Comparison of ENCODE assay signal across 16 mouse cellular contexts in the genomic region with DNA sequence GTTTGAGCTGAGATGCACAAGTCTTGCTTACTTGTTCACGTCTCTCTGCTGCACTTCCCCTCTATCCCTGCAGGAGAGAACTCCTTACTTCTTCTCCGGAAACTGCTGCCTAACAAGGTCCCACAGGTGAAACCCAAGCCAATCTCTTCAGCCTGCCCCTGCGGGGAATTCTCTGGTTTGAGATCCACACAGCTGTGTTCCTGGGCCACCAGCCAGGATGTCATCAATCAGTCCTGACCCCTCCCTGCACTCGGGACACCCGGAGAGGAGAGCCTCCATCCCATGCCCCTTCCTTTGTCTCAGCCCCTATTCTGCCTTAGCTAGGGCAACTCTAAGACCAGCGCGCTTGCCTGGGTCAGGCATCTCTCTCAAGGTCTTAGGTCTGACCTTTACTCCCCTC. TPM values are rescaled to one million over a fixed set of nuclear protein-coding genes. Genes with fewer than 3 reads are reported as not detected.
A peak's percentile ranks its signal among the peaks of the same experiment; 100 is the strongest.
DNase-seq lines count a peak whose midpoint lies in the region; ATAC-seq and TF ChIP-seq lines count a peak whose summit lies in the region.
"Had no signal": no experiment of that assay in that cellular context is flagged by ENCODE, and none has a peak within 500 bp of the region (broad histone marks: within the 10 kb centered on the region; RNA-seq: fewer than 3 reads in every experiment).

No protein-coding gene starts in this region.

- ATAC-seq in lung, embryonic 14.5 days (ENCODE audit: insufficient read depth), result peak; percentile 68; the same call in 1 of the 2 replicates
- peak; percentile 71 for ATAC-seq in embryonic facial prominence, embryonic 14.5 days (ENCODE audit: low read depth)
- peak; percentile 33; the same call in 1 of the 2 replicates for ATAC-seq in neural tube, embryonic 14.5 days (ENCODE audit: low read depth)
- ATAC-seq: intestine, postnatal 0 days had no signal

- H3K36me3 ChIP-seq in lung, embryonic 14.5 days (ENCODE audit: insufficient read depth), result no peaks in the 10 kb centered on the region
- no peaks in the 10 kb centered on the region for H3K36me3 ChIP-seq in embryonic facial prominence, embryonic 14.5 days (ENCODE audit: control insufficient read depth, insufficient read depth, low read length)
- H3K36me3 ChIP-seq in neural tube, embryonic 14.5 days (ENCODE audit: control insufficient read depth, insufficient read depth, low read length), result no peaks in the 10 kb centered on the region
- H3K36me3 ChIP-seq: heart, embryonic 15.5 days had no signal

- H3K4me3 ChIP-seq in lung, embryonic 14.5 days (ENCODE audit: low read depth, low read length), result no peak overlapping the region
- no peak overlapping the region for H3K4me3 ChIP-seq in lung, adult 2 months (replicated peaks; ENCODE audit: extremely low read depth, low read depth, low read length)
- H3K4me3 ChIP-seq in embryonic facial prominence, embryonic 14.5 days (ENCODE audit: low read depth, low read length), result no peak overlapping the region
- no peak overlapping the region for H3K4me3 ChIP-seq in neural tube, embryonic 14.5 days (ENCODE audit: low read depth, low read length)
- H3K4me3 ChIP-seq: heart, embryonic 15.5 days; left cerebral cortex, adult 2 months had no signal

- H3K9ac ChIP-seq in lung, embryonic 14.5 days, result no peak overlapping the region
- H3K9ac ChIP-seq in embryonic facial prominence, embryonic 14.5 days (ENCODE audit: low read depth, low read length), result no peak overlapping the region
- H3K9ac ChIP-seq in neural tube, embryonic 14.5 days (replicated peaks; ENCODE audit: low read depth, low read length), result no peak overlapping the region
- H3K9ac ChIP-seq: heart, embryonic 15.5 days had no signal

- WGBS in lung, embryonic 14.5 days, result 11% methylated on average over 7 of the region's 7 CpGs
- WGBS in lung, adult 2 months, result 14% methylated on average over 7 of the region's 7 CpGs
- 8% methylated on average over 7 of the region's 7 CpGs for WGBS in embryonic facial prominence, embryonic 14.5 days
- 4% methylated on average over 7 of the region's 7 CpGs for WGBS in neural tube, embryonic 14.5 days

- H3K9me3 ChIP-seq in lung, embryonic 14.5 days (ENCODE audit: low read depth, low read length), result no peaks in the 10 kb centered on the region
- no peaks in the 10 kb centered on the region for H3K9me3 ChIP-seq in embryonic facial prominence, embryonic 14.5 days (ENCODE audit: control insufficient read depth, low read length)
- H3K9me3 ChIP-seq in neural tube, embryonic 14.5 days (ENCODE audit: control insufficient read depth, low read length), result no peaks in the 10 kb centered on the region
- H3K9me3 ChIP-seq: heart, embryonic 15.5 days had no signal

- TF ChIP-seq POLR2A in lung, adult 2 months (IDR thresholded peaks at IDR 0.05; ENCODE audit: borderline replicate concordance, extremely low read depth, low read depth, low read length), result no peak

- no peaks in the 10 kb centered on the region for H3K4me1 ChIP-seq in lung, embryonic 14.5 days (ENCODE audit: insufficient read depth)
- H3K4me1 ChIP-seq in lung, adult 2 months (ENCODE audit: control insufficient read depth, insufficient read depth, low read length), result no peaks in the 10 kb centered on the region
- 0 out of 2 replicates have a peak, but pooled peaks cover 4% of the 10 kb centered on the region for H3K4me1 ChIP-seq in embryonic facial prominence, embryonic 14.5 days (ENCODE audit: control insufficient read depth, insufficient read depth, low read length)
- peaks cover 7% of the 10 kb centered on the region; the same call in 1 of the 2 replicates for H3K4me1 ChIP-seq in neural tube, embryonic 14.5 days (ENCODE audit: control insufficient read depth, insufficient read depth, low read length)
- H3K4me1 ChIP-seq: heart, embryonic 15.5 days had no signal

- DNase-seq in gastrocnemius, postnatal 10 days, result peak; percentile 32
- no peak for DNase-seq in gastrocnemius, adult 18-20 months (ENCODE audit: low spot score)
- peak; percentile 32 for DNase-seq in lung, embryonic 14.5 days
- no peak for DNase-seq in lung, adult 2 months
- DNase-seq in embryonic facial prominence, embryonic 14.5 days (ENCODE audit: low spot score), result peak; percentile 54
- no peak for DNase-seq in MN1 (ENCODE audit: low spot score)
- DNase-seq in frontal cortex, postnatal 14 days (ENCODE audit: low spot score in 2 of 2), result no peak
- DNase-seq: cerebellum, adult 9-11 months; right cerebral cortex, postnatal 4 days had no signal

- H3K27ac ChIP-seq in lung, embryonic 14.5 days (ENCODE audit: low read depth), result no peak overlapping the region
- no peak overlapping the region for H3K27ac ChIP-seq in embryonic facial prominence, embryonic 14.5 days (replicated peaks; ENCODE audit: low read depth, low read length)
- no peak overlapping the region for H3K27ac ChIP-seq in neural tube, embryonic 14.5 days (ENCODE audit: low read depth, low read length)
- H3K27ac ChIP-seq: heart, embryonic 15.5 days; left cerebral cortex, adult 2 months; stomach, postnatal 0 days had no signal

- TF ChIP-seq CTCF in lung, embryonic 14.5 days (IDR thresholded peaks at IDR 0.05; ENCODE audit: low read depth), result no peak
- TF ChIP-seq CTCF in lung, adult 2 months (IDR thresholded peaks at IDR 0.05; ENCODE audit: insufficient read depth, low read length), result no peak

- H3K27me3 ChIP-seq in lung, embryonic 14.5 days (ENCODE audit: insufficient read depth, low read length), result no peaks in the 10 kb centered on the region
- no peaks in the 10 kb centered on the region for H3K27me3 ChIP-seq in embryonic facial prominence, embryonic 14.5 days (replicated peaks; ENCODE audit: control insufficient read depth, insufficient read depth, low read length)
- no peaks in the 10 kb centered on the region for H3K27me3 ChIP-seq in neural tube, embryonic 14.5 days (ENCODE audit: control insufficient read depth, insufficient read depth, low read length)
- H3K27me3 ChIP-seq: heart, embryonic 15.5 days had no signal

- no peak overlapping the region for H3K4me2 ChIP-seq in lung, embryonic 14.5 days
- no peak overlapping the region for H3K4me2 ChIP-seq in embryonic facial prominence, embryonic 14.5 days (ENCODE audit: low read depth, low read length)
- no peak overlapping the region for H3K4me2 ChIP-seq in neural tube, embryonic 14.5 days (ENCODE audit: low read depth, low read length)
- H3K4me2 ChIP-seq: heart, embryonic 15.5 days had no signal

RNA-seq across cellular contexts. Expression of gene Marco, which starts 38.1 kb away (rescaled TPM):
- under 1 TPM in 1 of 2 experiments, not detected in 1; 0.14 TPM for total RNA-seq in gastrocnemius, postnatal 10 days (2021)
- not detected for total RNA-seq in gastrocnemius, adult 18-20 months (2021)
- polyA plus RNA-seq in lung, embryonic 14.5 days (2014; fragmentation: Nextera tagmentation; extraction: Ambion mirVana), result 0.09 TPM in 1 of 2 replicates, not detected in the other
- 5.3 and 7.8 TPM in 2 replicates for polyA plus RNA-seq in lung, adult 2 months (2012; rRNA removed)
- not detected in 2 replicates for polyA plus RNA-seq in embryonic facial prominence, embryonic 14.5 days (2014; fragmentation: Nextera tagmentation; extraction: Ambion mirVana)
- polyA plus RNA-seq in neural tube, embryonic 14.5 days (2014; fragmentation: Nextera tagmentation; extraction: Ambion mirVana), result not detected in 2 replicates
- total RNA-seq: left cerebral cortex, adult 2 months; megakaryocyte-erythroid progenitor cell, adult 5-6 weeks had no signal
- polyA plus RNA-seq: C2C12 had no signal

Comparison
In these comparisons a context has a peak if more than half of its experiments do, and no peak if none do; other contexts are left out.
1. DNase-seq: peak in gastrocnemius, postnatal 10 days (single experiment), lung, embryonic 14.5 days (single experiment) and embryonic facial prominence, embryonic 14.5 days (single experiment); none in gastrocnemius, adult 18-20 months (single experiment), lung, adult 2 months (single experiment), MN1 (single experiment) and frontal cortex, postnatal 14 days (0 of 2).
2. Peak in every context shown above with its lines, with median percentiles within 50 percentile points of each other: ATAC-seq.